In the genomic region with DNA sequence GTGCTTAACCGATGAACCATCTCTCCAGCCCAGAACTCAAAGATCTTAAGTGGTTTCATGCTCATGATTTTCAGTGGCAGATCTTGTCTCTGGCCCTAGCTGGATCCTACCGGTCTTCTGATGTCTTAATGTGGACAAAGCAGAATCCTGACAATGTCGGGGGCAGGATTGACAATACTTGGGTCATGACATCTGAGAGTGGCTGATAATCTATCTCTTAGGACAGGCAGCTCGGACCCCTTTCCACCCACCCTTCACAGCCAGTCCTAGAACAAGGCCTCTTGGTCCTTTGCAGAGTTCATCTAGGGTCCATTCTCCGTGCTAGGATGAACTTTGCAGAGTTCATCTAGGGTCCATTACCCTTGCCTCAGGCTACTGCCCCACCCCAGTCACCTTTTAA, we compare ENCODE assay signal across 9 mouse cellular contexts. TPM values are rescaled to one million over a fixed set of nuclear protein-coding genes. Genes with fewer than 3 reads are reported as not detected.
DNase-seq lines count a peak whose midpoint lies in the region; ATAC-seq and TF ChIP-seq lines count a peak whose summit lies in the region.
"Had no signal": no experiment of that assay in that cellular context is flagged by ENCODE, and none has a peak within 500 bp of the region (broad histone marks: within the 10 kb centered on the region; RNA-seq: fewer than 3 reads in every experiment).

No protein-coding gene starts in this region.

- 59% methylated on average over 5 of the region's 5 CpGs for WGBS in kidney, postnatal 0 days
- 72% methylated on average over 5 of the region's 5 CpGs for WGBS in forebrain, embryonic 16.5 days
- WGBS in neural tube, embryonic 15.5 days: 61% methylated on average over 5 of the region's 5 CpGs

- no peak overlapping the region for H3K27ac ChIP-seq in kidney, postnatal 0 days
- H3K27ac ChIP-seq in forebrain, embryonic 16.5 days (ENCODE audit: low read length): no peak overlapping the region
- H3K27ac ChIP-seq in neural tube, embryonic 15.5 days (replicated peaks): no peak overlapping the region

- H3K36me3 ChIP-seq in kidney, postnatal 0 days (ENCODE audit: insufficient read depth, low read length): no peaks in the 10 kb centered on the region
- no peaks in the 10 kb centered on the region for H3K36me3 ChIP-seq in forebrain, embryonic 16.5 days (ENCODE audit: control insufficient read depth, insufficient read depth)
- H3K36me3 ChIP-seq in neural tube, embryonic 15.5 days: no peaks in the 10 kb centered on the region

- ATAC-seq in kidney, postnatal 0 days (replicated peaks; ENCODE audit: low FRiP score, low read depth): no peak
- ATAC-seq in forebrain, embryonic 16.5 days: no peak
- no peak for ATAC-seq in neural tube, embryonic 15.5 days (ENCODE audit: low FRiP score)
- ATAC-seq in megakaryocyte-erythroid progenitor cell, adult 5-6 weeks (replicated peaks; ENCODE audit: low FRiP score, low TSS enrichment, poor library complexity, severe bottlenecking): no peak

- H3K4me1 ChIP-seq in kidney, postnatal 0 days (replicated peaks; ENCODE audit: insufficient read depth, low read length): peaks cover 6% of the 10 kb centered on the region; the same call in 1 of the 2 replicates
- peaks cover 26% of the 10 kb centered on the region for H3K4me1 ChIP-seq in forebrain, embryonic 16.5 days (replicated peaks; ENCODE audit: control insufficient read depth, insufficient read depth, low read length)
- H3K4me1 ChIP-seq in neural tube, embryonic 15.5 days: peaks cover 40% of the 10 kb centered on the region

- no peak for TF ChIP-seq CTCF in kidney, postnatal 0 days (IDR thresholded peaks at IDR 0.05; ENCODE audit: low read depth)

- H3K9me3 ChIP-seq in kidney, postnatal 0 days (replicated peaks; ENCODE audit: low read length): no peaks in the 10 kb centered on the region
- no peaks in the 10 kb centered on the region for H3K9me3 ChIP-seq in forebrain, embryonic 16.5 days (ENCODE audit: control insufficient read depth, low read length)
- H3K9me3 ChIP-seq in neural tube, embryonic 15.5 days (replicated peaks): no peaks in the 10 kb centered on the region

- 0 out of 2 replicates have a peak overlapping the region, but pooled peaks have one; percentile 98 for H3K4me2 ChIP-seq in kidney, postnatal 0 days (ENCODE audit: low read length)
- peak overlapping the region; percentile 75 for H3K4me2 ChIP-seq in forebrain, embryonic 16.5 days (ENCODE audit: low read length)
- H3K4me2 ChIP-seq in neural tube, embryonic 15.5 days: peak overlapping the region; percentile 88

- no peaks in the 10 kb centered on the region for H3K27me3 ChIP-seq in kidney, postnatal 0 days (ENCODE audit: insufficient read depth, low read length)
- H3K27me3 ChIP-seq in forebrain, embryonic 16.5 days (replicated peaks; ENCODE audit: control insufficient read depth, insufficient read depth, low read length): no peaks in the 10 kb centered on the region
- no peaks in the 10 kb centered on the region for H3K27me3 ChIP-seq in neural tube, embryonic 15.5 days (replicated peaks)

- H3K9ac ChIP-seq in kidney, postnatal 0 days (ENCODE audit: low read depth, low read length): no peak overlapping the region
- no peak overlapping the region for H3K9ac ChIP-seq in forebrain, embryonic 16.5 days (replicated peaks; ENCODE audit: low read depth, low read length)
- peak overlapping the region; percentile 96 for H3K9ac ChIP-seq in neural tube, embryonic 15.5 days (replicated peaks)

- no peak for DNase-seq in kidney, postnatal 0 days (ENCODE audit: low spot score)
- no peak for DNase-seq in kidney, adult 11 months
- DNase-seq in liver: peak; percentile 50
- no peak for DNase-seq in adrenal gland, postnatal 14 days
- DNase-seq in urinary bladder, postnatal 4 days (ENCODE audit: low spot score in 2 of 2): no peak
- DNase-seq: gastrocnemius, postnatal 10 days had no signal

- H3K4me3 ChIP-seq in kidney, postnatal 0 days (replicated peaks; ENCODE audit: low read depth, low read length): no peak overlapping the region
- H3K4me3 ChIP-seq in forebrain, embryonic 16.5 days (replicated peaks; ENCODE audit: low read length): peak overlapping the region; percentile 74; the same call in 1 of the 2 replicates
- peak overlapping the region; percentile 97 for H3K4me3 ChIP-seq in neural tube, embryonic 15.5 days (replicated peaks)

RNA-seq across cellular contexts. Expression of a gene that starts 2.1 kb away (rescaled TPM):
- polyA plus RNA-seq in kidney, postnatal 0 days (2015; fragmentation: Nextera tagmentation; extraction: Ambion mirVana): 26.8 and 30.5 TPM in 2 replicates
- polyA plus RNA-seq in forebrain, embryonic 16.5 days (2015; fragmentation: Nextera tagmentation; extraction: Ambion mirVana): 56.2 and 57.2 TPM in 2 replicates
- polyA plus RNA-seq in neural tube, embryonic 15.5 days (2015; fragmentation: Nextera tagmentation; extraction: Ambion mirVana): 48.7 and 51.9 TPM in 2 replicates
- total RNA-seq in adrenal gland, postnatal 14 days (2021): 21.8 and 25.1 TPM in 2 replicates
- total RNA-seq in megakaryocyte-erythroid progenitor cell, adult 5-6 weeks (2014; fragmentation: Nextera tagmentation): 12.5 and 27.3 TPM in 2 replicates
- total RNA-seq in megakaryocyte-erythroid progenitor cell, adult 5-6 weeks (2017): 8.7 and 18.9 TPM in 2 replicates
